Mouse (Mus musculus) frontal cortex, postnatal 25 days (tissue): ENCODE results near the gene Anapc15.
"Not testable (repeated sequence)": the region's sequence is repeated elsewhere in the genome, so short reads cannot be mapped to it uniquely, and the experiment has no call there.

Source experiments
- DNase-seq, 2 experiments: peaks; one replicate each; pipeline ENCODE4 v3.0.0; 2022; ENCODE audit warnings: low spot score in 2 of 2

Anapc15 gene

DNA sequence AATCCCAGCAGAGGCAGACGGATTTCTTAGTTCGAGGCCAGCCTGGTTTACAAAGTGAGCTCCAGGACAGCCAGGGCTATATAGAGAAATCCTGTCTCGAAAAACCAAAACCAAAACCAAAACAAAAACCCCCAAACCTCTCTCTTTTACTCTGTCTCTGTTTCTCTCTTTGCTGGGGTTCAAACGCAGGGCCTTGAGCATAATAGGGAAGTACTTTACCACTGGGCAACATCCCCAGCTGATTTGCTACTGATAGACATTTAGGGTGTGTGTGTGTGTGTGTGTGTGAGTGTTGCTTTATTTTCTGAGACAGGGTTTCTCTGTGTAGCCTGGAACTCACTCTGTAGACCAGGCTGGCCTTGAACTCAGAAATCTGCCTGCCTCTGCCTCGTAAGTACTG is 85.5 kb downstream of the Anapc15 start:
- not testable (repeated sequence) for DNase-seq
